Mouse (Mus musculus): ENCODE results near the gene Btbd9.

Gene Btbd9

DNA sequence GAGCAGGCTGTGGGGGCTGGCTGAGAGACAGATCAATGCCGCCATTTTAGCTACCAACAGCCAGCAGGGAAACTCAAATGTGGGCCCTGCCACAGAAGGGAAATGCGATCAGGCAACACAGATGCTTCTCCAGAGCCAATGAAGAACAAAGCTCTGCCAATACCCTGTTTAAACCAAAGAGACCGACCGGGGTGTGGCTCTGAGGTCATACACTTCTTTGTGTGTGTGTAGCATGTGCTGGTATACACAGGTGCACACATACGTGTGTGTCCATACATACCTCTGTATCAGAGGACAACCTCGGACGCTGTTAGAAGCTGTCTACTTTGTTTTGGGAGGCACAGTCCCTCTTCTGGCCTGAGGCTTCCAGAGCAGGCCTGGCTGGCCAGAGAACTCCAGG, 31.0 kb upstream of the Btbd9 start:
- POLR2A ChIA-PET, result interaction anchor here (0.6 to 10.5 kb wide), 25 partner anchors 10 to 1340 kb away, joined by 3 to 280 read pairs (median 4); no protein-coding TSS in a partner anchor

DNA sequence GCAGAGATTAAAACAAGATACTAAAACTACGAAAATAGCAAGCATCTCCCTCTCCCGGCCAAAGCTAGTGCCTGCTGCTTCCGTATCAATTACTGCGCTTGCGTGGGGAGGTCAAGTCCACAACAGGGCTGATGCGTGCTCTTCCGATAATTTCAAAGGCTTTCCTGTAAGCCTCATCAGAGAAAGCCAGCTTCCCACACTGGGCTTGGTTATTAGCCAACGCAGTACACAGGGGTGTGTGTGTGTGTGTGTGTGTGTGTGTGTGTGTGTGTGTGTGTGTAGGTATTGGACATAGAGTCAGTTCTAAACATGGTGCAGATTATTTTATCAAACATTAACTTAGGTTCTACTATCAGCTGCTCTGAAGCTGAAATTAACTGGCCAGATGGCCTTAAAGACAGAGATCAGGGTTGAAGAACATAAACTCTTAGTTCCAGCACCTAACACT, 30.4 kb upstream of the Btbd9 start:
- POLR2A ChIA-PET, result interaction anchor here (0.6 to 10.5 kb wide), 31 partner anchors 9 to 964 kb away, joined by 3 to 280 read pairs (median 3); no protein-coding TSS in a partner anchor
- CTCF ChIA-PET, result interaction anchor here (0.6 to 2.5 kb wide), 20 partner anchors 9 to 1344 kb away, joined by 3 to 9 read pairs (median 4); no protein-coding TSS in a partner anchor

More for the DNA sequence above, 31.0 kb upstream of the Btbd9 start:
- CTCF ChIA-PET, result interaction anchor here (0.5 to 2.5 kb wide), 14 partner anchors 11 to 1344 kb away, joined by 3 to 9 read pairs (median 4); no protein-coding TSS in a partner anchor

DNA sequence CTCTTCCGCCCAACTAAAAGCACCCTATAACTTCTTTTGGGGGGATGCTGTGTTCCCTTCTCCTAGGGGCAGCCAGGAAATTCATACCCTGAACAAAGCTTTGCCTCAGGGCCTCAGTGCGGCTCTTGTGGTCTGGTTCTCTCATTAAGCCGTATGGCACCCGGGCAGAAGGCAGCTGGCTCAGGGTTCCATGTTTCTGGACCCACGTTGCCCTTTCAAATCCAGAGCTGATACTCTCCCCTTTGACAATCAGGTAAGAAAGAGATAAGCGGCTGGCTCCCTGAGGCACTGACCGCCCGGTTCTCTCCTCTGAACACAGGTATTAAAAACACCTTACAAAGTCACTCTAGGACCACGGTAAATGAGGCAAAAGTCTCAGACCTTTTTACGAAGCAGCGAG, 29.9 kb upstream of the Btbd9 start:
- ChIA-PET POLR2A (interaction anchor here (0.6 to 10.5 kb wide), 27 partner anchors 9 to 317 kb away, joined by 3 to 280 read pairs (median 3); no protein-coding TSS in a partner anchor), CTCF (interaction anchor here (0.6 to 2.5 kb wide), 21 partner anchors 8 to 844 kb away, joined by 3 to 9 read pairs (median 4); no protein-coding TSS in a partner anchor)

DNA sequence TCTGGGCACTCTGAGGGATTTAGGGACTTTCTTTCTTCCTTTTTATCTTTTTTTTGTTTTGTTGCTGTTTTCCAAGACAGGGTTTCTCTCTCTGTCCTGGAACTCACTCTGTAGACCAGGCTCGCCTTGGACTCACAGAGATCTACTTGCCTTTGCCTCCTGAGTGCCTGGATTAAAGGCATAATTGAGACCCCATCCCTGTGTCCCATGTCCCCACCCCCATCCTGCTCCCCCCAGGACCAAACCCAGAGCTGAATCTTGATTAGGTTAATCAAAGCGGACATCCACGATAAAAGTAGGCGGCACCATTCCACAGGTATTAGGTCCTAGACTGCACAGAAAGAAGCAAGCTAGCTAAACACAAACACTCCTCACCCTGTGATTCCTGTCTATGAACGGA, 28.7 kb upstream of the Btbd9 start:
- ChIA-PET POLR2A (interaction anchor here in 3 of 4 experiments (0.6 to 10.5 kb wide), 12 partner anchors 8 to 1076 kb away, joined by 3 to 280 read pairs (median 4); no protein-coding TSS in a partner anchor), CTCF (interaction anchor here in 2 of 4 experiments (0.5 to 2.4 kb wide), 9 partner anchors 16 to 542 kb away, joined by 3 to 8 read pairs (median 4); no protein-coding TSS in a partner anchor)

DNA sequence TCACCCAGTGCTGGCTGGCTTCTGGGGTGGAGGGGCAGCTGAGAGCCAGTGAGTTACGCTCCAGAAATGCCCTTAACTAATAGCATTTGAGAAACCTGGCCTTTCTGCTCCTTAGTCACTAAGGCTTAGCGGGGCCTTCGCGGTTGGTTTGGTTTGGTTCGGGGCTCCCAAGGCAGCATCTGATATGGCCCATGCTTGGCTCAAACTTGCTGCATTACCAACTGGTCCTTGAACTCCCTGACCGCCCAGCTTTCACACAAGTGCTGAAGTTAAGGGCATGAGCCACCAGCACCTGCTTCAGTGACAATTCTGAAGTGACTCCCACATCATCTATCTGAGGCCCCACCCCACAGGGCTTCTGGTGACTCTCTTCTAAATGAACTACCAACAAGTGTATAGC, 28.0 kb upstream of the Btbd9 start:
- ChIA-PET CTCF (interaction anchor here in 2 of 4 experiments (0.6 to 1.4 kb wide), 4 partner anchors 14 to 709 kb away, joined by 3 to 5 read pairs (median 3); no protein-coding TSS in a partner anchor), POLR2A (interaction anchor here in 3 of 4 experiments (0.5 to 10.5 kb wide), 8 partner anchors 9 to 77 kb away, joined by 3 to 280 read pairs (median 4); no protein-coding TSS in a partner anchor)

GRCm38 (mm10) chr17:30602175-30602574, 25.9 kb upstream of the Btbd9 start:
- ChIA-PET CTCF (interaction anchor here (0.5 to 1.5 kb wide), 8 partner anchors 11 to 79 kb away, joined by 3 to 8 read pairs (median 3); no protein-coding TSS in a partner anchor), POLR2A (interaction anchor here in 3 of 4 experiments (0.7 to 21.2 kb wide), 23 partner anchors 7 to 299 kb away, joined by 3 to 280 read pairs (median 4); partner anchors contain the start of gene Glp1r (in 1 of the 3))

DNA sequence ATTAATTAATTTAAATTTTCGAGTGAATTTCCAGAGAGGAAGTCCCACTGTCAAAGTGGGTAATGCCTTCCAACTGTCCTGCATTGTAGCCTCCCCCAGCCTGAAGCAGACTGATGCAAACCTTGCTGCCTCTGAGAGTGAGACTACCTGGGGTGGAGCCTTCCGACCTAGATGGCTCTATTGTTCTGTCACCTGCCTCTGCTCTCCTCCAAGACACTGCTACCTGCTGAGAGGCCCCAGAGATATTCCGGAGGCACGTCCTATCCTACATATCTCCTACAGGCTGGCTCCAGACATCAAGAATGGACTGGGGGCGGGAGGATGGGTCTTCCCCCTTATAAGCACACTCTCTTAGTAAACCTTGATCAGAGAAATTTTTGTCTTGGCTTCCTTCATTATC, 22.0 kb upstream of the Btbd9 start:
- ChIA-PET CTCF (interaction anchor here in 2 of 4 experiments (0.6 to 2.2 kb wide), 2 partner anchors 8 to 39 kb away, joined by 3 to 5 read pairs; no protein-coding TSS in a partner anchor), POLR2A (interaction anchor here in 3 of 4 experiments (0.6 to 21.2 kb wide), 17 partner anchors 9 to 964 kb away, joined by 3 to 280 read pairs (median 4); no protein-coding TSS in a partner anchor)

- POLR2A ChIA-PET, result interaction anchor here in 3 of 4 experiments (0.7 to 21.2 kb wide), 13 partner anchors 9 to 1799 kb away, joined by 3 to 280 read pairs (median 5); no protein-coding TSS in a partner anchor
- CTCF ChIA-PET, result interaction anchor here in 2 of 4 experiments (0.6 to 2.2 kb wide), 2 partner anchors 8 to 39 kb away, joined by 3 to 5 read pairs; no protein-coding TSS in a partner anchor
Observed at GRCm38 (mm10) chr17:30597786-30598185, 21.5 kb upstream of the Btbd9 start.

GRCm38 (mm10) chr17:30594846-30595245, 18.6 kb upstream of the Btbd9 start:
- POLR2A ChIA-PET, result interaction anchor here in 3 of 4 experiments (0.6 to 21.2 kb wide), 13 partner anchors 8 to 105 kb away, joined by 3 to 280 read pairs (median 3); no protein-coding TSS in a partner anchor
- CTCF ChIA-PET, result interaction anchor here in 2 of 4 experiments (0.6 to 1.1 kb wide), 3 partner anchors 87 to 208 kb away, joined by 3 to 11 read pairs (median 3); no protein-coding TSS in a partner anchor

- ChIA-PET POLR2A (interaction anchor here in 3 of 4 experiments (0.8 to 21.2 kb wide), 11 partner anchors 8 to 105 kb away, joined by 3 to 280 read pairs (median 4); no protein-coding TSS in a partner anchor), CTCF (interaction anchor here in 1 of 4 experiments (1.1 kb wide), 1 partner anchor 87 kb away, joined by 11 read pairs; no protein-coding TSS in a partner anchor)
Observed at GRCm38 (mm10) chr17:30594407-30594806, 18.1 kb upstream of the Btbd9 start.

DNA sequence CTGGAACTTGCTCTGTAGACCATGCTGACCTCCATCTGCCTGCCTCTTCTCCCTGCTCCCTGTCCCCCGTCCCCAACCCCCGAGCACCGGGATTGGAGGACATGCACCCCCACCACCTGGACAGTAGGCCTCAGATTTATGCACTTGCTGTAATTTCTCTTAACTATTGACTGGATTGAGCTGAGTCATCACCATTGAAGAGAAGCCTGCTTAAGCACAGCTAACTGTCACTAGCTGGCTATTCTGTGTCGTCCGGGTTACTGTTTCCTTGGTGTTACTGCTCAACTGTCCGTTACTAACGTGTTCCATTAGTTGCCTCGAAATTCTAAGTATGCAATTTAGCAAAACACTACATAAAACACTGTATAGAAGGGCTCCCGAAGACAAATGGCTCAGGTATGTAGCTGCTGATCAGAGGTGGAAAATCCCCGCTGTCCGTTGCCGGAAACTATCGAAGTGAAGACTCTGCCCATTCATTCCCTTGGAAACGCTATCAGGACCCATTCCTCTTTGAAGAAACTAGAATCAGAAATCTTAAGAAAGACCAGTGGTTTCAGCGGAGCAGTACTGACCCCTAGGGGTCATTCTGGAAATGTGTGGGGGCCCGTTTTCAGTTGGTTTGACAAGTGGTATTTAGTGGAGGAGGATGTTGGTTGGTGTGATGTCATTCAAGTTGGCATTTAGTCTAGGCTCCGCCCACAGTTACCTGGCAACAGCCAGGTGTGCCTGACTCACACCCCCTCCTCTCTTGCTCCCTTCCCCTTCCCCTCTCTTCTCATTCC, 14.3 kb upstream of the Btbd9 start:
- ChIA-PET CTCF (interaction anchor here (0.5 to 2.1 kb wide), 11 partner anchors 10 to 603 kb away, joined by 3 to 6 read pairs (median 3); no protein-coding TSS in a partner anchor), POLR2A (interaction anchor here in 3 of 4 experiments (0.6 to 21.2 kb wide), 10 partner anchors 9 to 688 kb away, joined by 3 to 280 read pairs (median 6); no protein-coding TSS in a partner anchor)

GRCm38 (mm10) chr17:30583258-30584001, 7.1 kb upstream of the Btbd9 start:
- ChIA-PET POLR2A (interaction anchor here in 3 of 4 experiments (0.5 to 21.2 kb wide), 11 partner anchors 8 to 135 kb away, joined by 3 to 280 read pairs (median 5); no protein-coding TSS in a partner anchor), CTCF (interaction anchor here in 3 of 4 experiments (0.9 to 1.7 kb wide), 7 partner anchors 19 to 299 kb away, joined by 3 to 7 read pairs (median 3); no protein-coding TSS in a partner anchor)

DNA sequence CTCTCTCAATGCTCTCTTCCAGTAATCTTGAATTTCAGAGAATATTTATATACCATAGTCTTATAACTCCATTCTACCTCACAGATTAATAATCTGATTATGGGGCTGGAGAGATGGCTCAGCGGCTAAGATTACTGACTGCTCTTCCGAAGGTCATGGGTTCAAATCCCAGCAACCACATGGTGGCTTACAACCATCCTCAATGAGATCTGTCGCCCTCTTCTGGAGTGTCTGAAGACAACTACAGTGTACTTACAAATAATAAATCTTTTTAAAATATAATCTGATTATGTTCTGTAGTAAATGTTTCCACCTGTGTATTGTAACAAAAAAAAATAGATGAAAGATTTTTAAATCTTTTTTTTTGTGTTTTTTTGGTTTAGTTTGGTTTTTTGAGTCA, 6.0 kb upstream of the Btbd9 start:
- ChIA-PET POLR2A (interaction anchor here in 2 of 4 experiments (0.9 to 21.2 kb wide), 5 partner anchors 9 to 27 kb away, joined by 3 to 280 read pairs (median 12); no protein-coding TSS in a partner anchor), CTCF (interaction anchor here in 3 of 4 experiments (0.6 to 1.7 kb wide), 8 partner anchors 23 to 529 kb away, joined by 3 to 7 read pairs (median 3); no protein-coding TSS in a partner anchor)

GRCm38 (mm10) chr17:30581201-30581600, 4.9 kb upstream of the Btbd9 start:
- POLR2A ChIA-PET, result interaction anchor here in 2 of 4 experiments (0.7 to 1.2 kb wide), 4 partner anchors 9 to 31 kb away, joined by 3 to 5 read pairs (median 4); no protein-coding TSS in a partner anchor
- CTCF ChIA-PET, result interaction anchor here in 3 of 4 experiments (0.7 to 1.3 kb wide), 3 partner anchors 22 to 67 kb away, joined by 3 to 4 read pairs (median 4); no protein-coding TSS in a partner anchor

GRCm38 (mm10) chr17:30580781-30581180, 4.5 kb upstream of the Btbd9 start:
- POLR2A ChIA-PET, result interaction anchor here in 2 of 4 experiments (0.7 to 1.2 kb wide), 3 partner anchors 10 to 15 kb away, joined by 3 to 5 read pairs (median 3); no protein-coding TSS in a partner anchor
- CTCF ChIA-PET, result interaction anchor here in 2 of 4 experiments (0.6 to 1.3 kb wide), 3 partner anchors 21 to 302 kb away, joined by 3 to 4 read pairs (median 3); no protein-coding TSS in a partner anchor

DNA sequence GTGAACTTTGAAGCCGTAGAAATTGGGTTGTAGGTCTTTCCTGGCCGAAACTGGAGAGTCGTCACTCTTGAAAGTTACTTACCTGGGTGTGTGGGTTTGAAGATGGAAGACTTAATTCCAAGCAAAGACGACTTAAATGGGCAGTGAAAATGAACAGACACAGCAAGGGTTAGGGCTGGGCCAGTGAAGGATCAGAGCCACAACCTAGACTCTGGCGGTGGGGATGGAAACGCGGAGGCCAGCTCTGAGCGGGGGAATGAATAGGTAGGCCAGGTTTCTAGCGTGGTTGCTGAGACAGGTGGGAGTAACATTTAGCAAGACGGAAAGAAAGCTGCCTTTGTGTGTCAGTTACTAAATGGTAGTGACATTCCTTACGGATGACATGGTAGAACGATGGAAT, 658 bp upstream of the Btbd9 start:
- CTCF ChIA-PET, result interaction anchor here in 1 of 4 experiments (1.2 kb wide), 1 partner anchor 18 kb away, joined by 4 read pairs; no protein-coding TSS in a partner anchor

More for the DNA sequence above, 658 bp upstream of the Btbd9 start:
- POLR2A ChIA-PET, result interaction anchor here in 3 of 4 experiments (0.6 to 3.9 kb wide), 11 partner anchors 9 to 134 kb away, joined by 3 to 13 read pairs (median 4); no protein-coding TSS in a partner anchor

All from embryonic stem cell, embryonic (primary cell).